ENCODE assay signal across 22 mouse cellular contexts in the genomic region with DNA sequence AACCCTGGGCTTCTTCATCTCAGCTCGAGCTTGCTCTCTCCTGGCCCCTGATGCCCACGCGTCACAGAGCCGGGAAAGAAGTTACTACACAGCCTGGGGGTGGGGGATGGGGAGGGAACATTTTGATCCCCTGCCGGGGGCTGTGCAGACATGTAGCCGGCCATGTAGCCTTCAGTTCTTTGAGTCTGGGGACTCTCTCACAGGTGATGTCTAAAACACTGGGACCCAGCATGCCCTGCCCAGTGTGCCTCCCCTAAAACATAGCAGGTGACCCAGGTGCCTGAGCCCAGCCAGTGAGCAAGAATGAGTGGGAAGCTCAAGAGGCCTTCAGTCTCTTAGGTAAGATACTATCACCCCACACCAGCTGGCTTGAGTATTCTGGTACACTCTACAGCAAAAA.
DNase-seq lines count a peak whose midpoint lies in the region; ATAC-seq and TF ChIP-seq lines count a peak whose summit lies in the region.
"Had no signal": no experiment of that assay in that cellular context is flagged by ENCODE, and none has a peak within 500 bp of the region (broad histone marks: within the 10 kb centered on the region; RNA-seq: fewer than 3 reads in every experiment).

No protein-coding gene starts in this region.

- no peaks in the 10 kb centered on the region for H3K9me3 ChIP-seq in forebrain, embryonic 10.5 days
- H3K9me3 ChIP-seq in forebrain, embryonic 12.5 days = no peaks in the 10 kb centered on the region
- H3K9me3 ChIP-seq in heart, embryonic 12.5 days (replicated peaks) = no peaks in the 10 kb centered on the region
- H3K9me3 ChIP-seq in limb, embryonic 14.5 days (ENCODE audit: control insufficient read depth, low read length) = no peaks in the 10 kb centered on the region
- H3K9me3 ChIP-seq in limb, embryonic 10.5 days (replicated peaks) = no peaks in the 10 kb centered on the region
- H3K9me3 ChIP-seq: embryonic facial prominence, embryonic 15.5 days; liver, embryonic 15.5 days; lung, embryonic 15.5 days; neural tube, embryonic 12.5 days had no signal

- no peak overlapping the region for H3K4me2 ChIP-seq in forebrain, embryonic 12.5 days
- H3K4me2 ChIP-seq in heart, embryonic 12.5 days = no peak overlapping the region
- no peak overlapping the region for H3K4me2 ChIP-seq in limb, embryonic 14.5 days (replicated peaks; ENCODE audit: low read depth, low read length, severe bottlenecking)
- H3K4me2 ChIP-seq: embryonic facial prominence, embryonic 15.5 days; liver, embryonic 15.5 days; lung, embryonic 15.5 days; neural tube, embryonic 12.5 days had no signal

- H3K36me3 ChIP-seq in forebrain, embryonic 10.5 days (replicated peaks) = no peaks in the 10 kb centered on the region
- H3K36me3 ChIP-seq in forebrain, embryonic 12.5 days (replicated peaks) = no peaks in the 10 kb centered on the region
- no peaks in the 10 kb centered on the region for H3K36me3 ChIP-seq in heart, embryonic 12.5 days
- no peaks in the 10 kb centered on the region for H3K36me3 ChIP-seq in limb, embryonic 14.5 days (ENCODE audit: control insufficient read depth, insufficient read depth, low read length)
- no peaks in the 10 kb centered on the region for H3K36me3 ChIP-seq in limb, embryonic 10.5 days
- H3K36me3 ChIP-seq: embryonic facial prominence, embryonic 15.5 days; liver, embryonic 15.5 days; lung, embryonic 15.5 days; neural tube, embryonic 12.5 days had no signal

- no peak for ATAC-seq in forebrain, embryonic 12.5 days (ENCODE audit: low FRiP score)
- peak; percentile 17; the same call in 1 of the 2 replicates for ATAC-seq in heart, embryonic 12.5 days (ENCODE audit: insufficient number of reproducible peaks, low FRiP score)
- ATAC-seq in limb, embryonic 14.5 days (ENCODE audit: low FRiP score, low read depth) = 0 out of 2 replicates have a peak, but pooled peaks have one; percentile 10
- ATAC-seq: intestine, postnatal 0 days had no signal

- H3K4me1 ChIP-seq in forebrain, embryonic 10.5 days = peaks cover 33% of the 10 kb centered on the region
- peaks cover 14% of the 10 kb centered on the region for H3K4me1 ChIP-seq in forebrain, embryonic 12.5 days
- H3K4me1 ChIP-seq in heart, embryonic 12.5 days (replicated peaks) = peaks cover 23% of the 10 kb centered on the region
- peaks cover 31% of the 10 kb centered on the region for H3K4me1 ChIP-seq in limb, embryonic 14.5 days (ENCODE audit: control insufficient read depth, insufficient read depth, low read length)
- peaks cover 20% of the 10 kb centered on the region for H3K4me1 ChIP-seq in limb, embryonic 10.5 days
- H3K4me1 ChIP-seq in brown adipose tissue, adult 24 weeks (ENCODE audit: control insufficient read depth, insufficient read depth, insufficient read length, low read length) = peaks cover 6% of the 10 kb centered on the region; the same call in 1 of the 2 replicates
- H3K4me1 ChIP-seq: liver, embryonic 15.5 days had no signal

- no peaks in the 10 kb centered on the region for H3K27me3 ChIP-seq in forebrain, embryonic 10.5 days (ENCODE audit: poor library complexity, severe bottlenecking)
- peaks cover under 1% of the 10 kb centered on the region; the same call in 1 of the 2 replicates for H3K27me3 ChIP-seq in forebrain, embryonic 12.5 days
- H3K27me3 ChIP-seq in heart, embryonic 12.5 days (replicated peaks) = no peaks in the 10 kb centered on the region
- H3K27me3 ChIP-seq in limb, embryonic 14.5 days (ENCODE audit: control insufficient read depth, insufficient read depth, low read length) = no peaks in the 10 kb centered on the region; the same call in 1 of the 2 replicates
- peaks cover 11% of the 10 kb centered on the region for H3K27me3 ChIP-seq in limb, embryonic 10.5 days (ENCODE audit: low read depth, poor library complexity, severe bottlenecking)
- H3K27me3 ChIP-seq: embryonic facial prominence, embryonic 15.5 days; liver, embryonic 15.5 days; lung, embryonic 15.5 days; neural tube, embryonic 12.5 days had no signal

- no peak overlapping the region for H3K9ac ChIP-seq in forebrain, embryonic 12.5 days
- no peak overlapping the region for H3K9ac ChIP-seq in heart, embryonic 12.5 days
- no peak overlapping the region for H3K9ac ChIP-seq in limb, embryonic 14.5 days (ENCODE audit: low read depth, low read length, severe bottlenecking)
- H3K9ac ChIP-seq: embryonic facial prominence, embryonic 15.5 days; liver, embryonic 15.5 days; lung, embryonic 15.5 days; neural tube, embryonic 12.5 days had no signal

- 0 out of 2 replicates have a peak overlapping the region, but pooled peaks have one; percentile 25 for H3K27ac ChIP-seq in forebrain, embryonic 10.5 days
- no peak overlapping the region for H3K27ac ChIP-seq in forebrain, embryonic 12.5 days
- H3K27ac ChIP-seq in heart, embryonic 12.5 days (ENCODE audit: poor library complexity, severe bottlenecking) = no peak overlapping the region
- no peak overlapping the region for H3K27ac ChIP-seq in limb, embryonic 14.5 days (replicated peaks; ENCODE audit: low read depth, low read length)
- no peak overlapping the region for H3K27ac ChIP-seq in limb, embryonic 10.5 days
- peak overlapping the region; percentile 9; the same call in 1 of the 2 replicates for H3K27ac ChIP-seq in brown adipose tissue, adult 24 weeks (replicated peaks; ENCODE audit: low read depth, low read length)
- H3K27ac ChIP-seq: embryonic facial prominence, embryonic 15.5 days; layer of hippocampus, adult 2 months; liver, embryonic 15.5 days; lung, embryonic 15.5 days; neural tube, embryonic 12.5 days had no signal

- no peak for TF ChIP-seq POLR2A in limb, embryonic 14.5 days (IDR thresholded peaks at IDR 0.05; ENCODE audit: borderline replicate concordance, extremely low read depth, insufficient read depth, insufficient read length)

- H3K4me3 ChIP-seq in forebrain, embryonic 10.5 days = no peak overlapping the region
- H3K4me3 ChIP-seq in forebrain, embryonic 12.5 days (replicated peaks) = no peak overlapping the region
- H3K4me3 ChIP-seq in heart, embryonic 12.5 days = no peak overlapping the region
- H3K4me3 ChIP-seq in limb, embryonic 14.5 days (replicated peaks; ENCODE audit: low read length) = no peak overlapping the region
- no peak overlapping the region for H3K4me3 ChIP-seq in limb, embryonic 10.5 days
- no peak overlapping the region for H3K4me3 ChIP-seq in brown adipose tissue, adult 24 weeks (ENCODE audit: insufficient read depth, low read depth, low read length)
- H3K4me3 ChIP-seq: embryonic facial prominence, embryonic 15.5 days; layer of hippocampus, adult 2 months; liver, embryonic 15.5 days; lung, embryonic 15.5 days; megakaryocyte, embryonic 14.5 days; neural tube, embryonic 12.5 days had no signal

- intact Hi-C loops in heart, postnatal 10 days (cut with DNase I) = loop anchor here (1.0 to 10.0 kb wide), 3 partner anchors 191 to 506 kb away; no protein-coding TSS in a partner anchor

- DNase-seq in forebrain, embryonic 10.5 days (ENCODE audit: extremely low spot score, low spot score) = no peak
- DNase-seq in heart, postnatal 10 days = no peak
- no peak for DNase-seq in limb, embryonic 14.5 days (ENCODE audit: low spot score)
- no peak for DNase-seq in limb, embryonic 10.5 days (ENCODE audit: low spot score)
- DNase-seq in right cerebral cortex, postnatal 10 days (ENCODE audit: low spot score in 2 of 2) = no peak
- DNase-seq: adrenal gland, postnatal 10 days; cerebellum, postnatal 25 days; embryo, embryonic 11 days; layer of hippocampus, postnatal 36 days; liver; lung, postnatal 36 days; thymus, postnatal 25 days had no signal

- WGBS in forebrain, embryonic 10.5 days = 65% methylated on average over 6 of the region's 6 CpGs
- 62% methylated on average over 6 of the region's 6 CpGs for WGBS in forebrain, embryonic 12.5 days
- WGBS in heart, embryonic 12.5 days = 58% methylated on average over 6 of the region's 6 CpGs
- WGBS in limb, embryonic 14.5 days = 65% methylated on average over 6 of the region's 6 CpGs
- 74% methylated on average over 6 of the region's 6 CpGs for WGBS in limb, embryonic 10.5 days

Comparison
In these comparisons a context has a peak if more than half of its experiments do, and no peak if none do; other contexts are left out.
1. H3K27ac ChIP-seq: peak in forebrain, embryonic 10.5 days (single experiment) and brown adipose tissue, adult 24 weeks (single experiment); none in forebrain, embryonic 12.5 days (single experiment), heart, embryonic 12.5 days (single experiment), limb, embryonic 14.5 days (single experiment) and limb, embryonic 10.5 days (single experiment).